Comparison of ENCODE assay signal across 8 mouse cellular contexts in genomic region chr6:140714905-140715365, GRCm38 (mm10). TPM values are rescaled to one million over a fixed set of nuclear protein-coding genes. Genes with fewer than 3 reads are reported as not detected.
DNase-seq lines count a peak whose midpoint lies in the region; ATAC-seq and TF ChIP-seq lines count a peak whose summit lies in the region.

No protein-coding gene starts in this region.

- 16% methylated on average over 10 of the region's 10 CpGs for WGBS in cerebellum, adult 2 months
- WGBS in hindbrain, postnatal 0 days, result 24% methylated on average over 10 of the region's 10 CpGs

- H3K27me3 ChIP-seq in Patski, result peaks cover 6% of the 10 kb centered on the region
- H3K27me3 ChIP-seq in cerebellum, adult 2 months (ENCODE audit: control insufficient read depth, insufficient read depth, low read length), result no peaks in the 10 kb centered on the region
- H3K27me3 ChIP-seq in hindbrain, postnatal 0 days (ENCODE audit: insufficient read depth, low read length), result no peaks in the 10 kb centered on the region

- POLR2A ChIA-PET in Patski (lab: Charles Lee), result no interaction called here

- ATAC-seq in Patski, result peak; percentile 70
- peak; percentile 71 for ATAC-seq in hindbrain, postnatal 0 days
- ATAC-seq in megakaryocyte-erythroid progenitor cell, adult 5-6 weeks (replicated peaks; ENCODE audit: low FRiP score, low TSS enrichment, poor library complexity, severe bottlenecking), result peak; percentile 86

- in situ Hi-C loops in Patski (cut with MboI; ENCODE audit: low pct_unique_long_range_greater_than_20kb), result loop anchor here (5.0 to 25.0 kb wide), 2 partner anchors 103 to 1322 kb away; no protein-coding TSS in a partner anchor

- H3K9ac ChIP-seq in hindbrain, postnatal 0 days (replicated peaks; ENCODE audit: low read length), result no peak overlapping the region

- no peak overlapping the region for H3K27ac ChIP-seq in cerebellum, adult 2 months (ENCODE audit: insufficient read depth, low read length)
- no peak overlapping the region for H3K27ac ChIP-seq in hindbrain, postnatal 0 days

- CTCF ChIA-PET in Patski (lab: Charles Lee), result interaction anchor here (0.7 to 1.8 kb wide), 9 partner anchors 10 to 243 kb away, joined by 3 to 7 read pairs (median 3); partner anchors contain the start of gene Gm11077

- no peak for DNase-seq in Patski (ENCODE audit: low read depth, low spot score)
- peak; percentile 74 to 80 for DNase-seq in cerebellum, adult 2 months
- peak; percentile 46 to 72 for DNase-seq in frontal cortex, postnatal 10 days (ENCODE audit: low spot score in 2 of 2)
- peak; percentile 92 for DNase-seq in hindbrain, postnatal 0 days (ENCODE audit: low spot score)
- peak; percentile 50 for DNase-seq in left cerebral cortex, adult 11 months (ENCODE audit: low spot score)
- DNase-seq in right cerebral cortex, postnatal 14 days, result peak; percentile 70
- peak; percentile 71 for DNase-seq in urinary bladder, postnatal 25 days (ENCODE audit: low spot score)

- peak; percentile 94 for TF ChIP-seq CTCF in Patski (IDR thresholded peaks at IDR 0.05)
- TF ChIP-seq CTCF in cerebellum, adult 2 months (IDR thresholded peaks at IDR 0.05; ENCODE audit: borderline replicate concordance, insufficient read depth, low read depth, low read length), result peak; percentile 96
- peak; percentile 96 for TF ChIP-seq CTCF in hindbrain, postnatal 0 days (IDR thresholded peaks at IDR 0.05; ENCODE audit: low read depth)

- H3K4me2 ChIP-seq in hindbrain, postnatal 0 days (ENCODE audit: low read depth, low read length), result 0 out of 2 replicates have a peak overlapping the region, but pooled peaks have one; percentile 18

- H3K9me3 ChIP-seq in hindbrain, postnatal 0 days (ENCODE audit: low read length), result no peaks in the 10 kb centered on the region

- TF ChIP-seq POLR2A in cerebellum, adult 2 months (IDR thresholded peaks at IDR 0.05; ENCODE audit: borderline replicate concordance, insufficient read depth, low read length), result no peak

- H3K36me3 ChIP-seq in hindbrain, postnatal 0 days (ENCODE audit: insufficient read depth, low read length), result no peaks in the 10 kb centered on the region

- no peaks in the 10 kb centered on the region for H3K4me1 ChIP-seq in cerebellum, adult 2 months (ENCODE audit: control insufficient read depth, insufficient read depth, low read length)
- no peaks in the 10 kb centered on the region for H3K4me1 ChIP-seq in hindbrain, postnatal 0 days (ENCODE audit: insufficient read depth, low read length)

- no peak overlapping the region for H3K4me3 ChIP-seq in cerebellum, adult 2 months (replicated peaks; ENCODE audit: insufficient read depth, low read depth, low read length)
- no peak overlapping the region for H3K4me3 ChIP-seq in hindbrain, postnatal 0 days (ENCODE audit: low read length)

RNA-seq across cellular contexts. Expression of gene Gm11077, which starts 14.1 kb away (rescaled TPM):
- polyA plus RNA-seq in Patski (2021), result not detected
- polyA plus RNA-seq in cerebellum, adult 2 months (2012; rRNA removed), result not detected in 2 replicates
- not detected in 2 replicates for total RNA-seq in hindbrain, postnatal 0 days (2014; rRNA removed)
- not detected in 2 replicates for polyA plus RNA-seq in hindbrain, postnatal 0 days (2015; fragmentation: Nextera tagmentation; extraction: Ambion mirVana)
- not detected in 2 replicates for total RNA-seq in megakaryocyte-erythroid progenitor cell, adult 5-6 weeks (2014; fragmentation: Nextera tagmentation)
- total RNA-seq in megakaryocyte-erythroid progenitor cell, adult 5-6 weeks (2017), result not detected in 2 replicates
